Mouse (Mus musculus): ENCODE results near the gene Rbmxl1. TPM values are rescaled to one million over a fixed set of nuclear protein-coding genes. Genes with fewer than 3 reads are reported as not detected.
"Not testable (repeated sequence)": the region's sequence is repeated elsewhere in the genome, so short reads cannot be mapped to it uniquely, and the experiment has no call there.

Rbmxl1 gene
- polyA plus RNA-seq (2014; fragmentation: Nextera tagmentation; extraction: Ambion mirVana) = 190 and 209 TPM in 2 replicates

GRCm38 (mm10) chr8:78508719-78509272 lies at the start of gene Rbmxl1:
Gene Rbmxl1 (minus strand): TSS chr8:78508898.
- Histone ChIP-seq H3K27me3 (ENCODE audit: control insufficient read depth, insufficient read depth, low read length) (no peaks in the 10 kb centered on the region), H3K4me3 (ENCODE audit: low read depth, low read length) (peak within 1 kb of the TSS; percentile 95), H3K36me3 (ENCODE audit: control insufficient read depth, insufficient read depth, low read length) (peaks cover 11% of the 10 kb centered on the region), H3K9ac (replicated peaks; ENCODE audit: low read depth, low read length) (peak within 1 kb of the TSS; percentile 98), H3K9me3 (ENCODE audit: control insufficient read depth, low read length) (no peaks in the 10 kb centered on the region), H3K4me2 (ENCODE audit: low read depth, low read length) (peak within 1 kb of the TSS; percentile 85), H3K27ac (ENCODE audit: low read depth, low read length) (peak within 1 kb of the TSS; percentile 91), H3K4me1 (ENCODE audit: control insufficient read depth, insufficient read depth, low read length) (peaks cover 8% of the 10 kb centered on the region)
- under 1% methylated on average over 65 of the region's 70 CpGs for WGBS
- ATAC-seq (ENCODE audit: low read depth) = peak; percentile 93

- WGBS = 20% methylated on average over 11 of the region's 11 CpGs
- H3K9ac ChIP-seq (replicated peaks; ENCODE audit: low read depth, low read length) = no peak overlapping the region
These were observed 48.2 kb upstream of the Rbmxl1 start for GRCm38 (mm10) chr8:78556773-78557434.

DNA sequence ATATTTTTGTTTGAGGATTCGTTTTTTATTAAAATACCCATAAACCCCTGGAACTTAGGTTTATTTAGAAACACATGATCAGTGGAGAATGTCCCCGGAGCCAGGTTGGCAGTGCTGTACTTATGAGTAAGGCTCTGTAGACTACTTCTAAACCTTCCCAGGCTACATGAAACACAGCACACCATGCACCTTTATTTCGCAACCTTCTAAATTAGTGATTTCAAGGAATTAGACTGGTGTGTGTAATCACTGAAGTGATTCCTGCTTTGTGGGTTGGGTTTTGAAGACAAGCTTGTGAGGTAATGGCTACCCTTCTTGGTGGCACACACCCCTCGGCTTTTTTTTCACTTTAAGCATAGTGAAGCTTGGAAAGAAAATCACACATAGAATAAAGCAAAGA lies 47.1 kb upstream of the Rbmxl1 start:
- peaks cover 8% of the 10 kb centered on the region for H3K4me1 ChIP-seq (ENCODE audit: control insufficient read depth, insufficient read depth, low read length)
- no peaks in the 10 kb centered on the region for H3K27me3 ChIP-seq (ENCODE audit: control insufficient read depth, insufficient read depth, low read length)
- no peak for ATAC-seq (ENCODE audit: low read depth)
- no peaks in the 10 kb centered on the region for H3K36me3 ChIP-seq (ENCODE audit: control insufficient read depth, insufficient read depth, low read length)
- no peak overlapping the region for H3K9ac ChIP-seq (replicated peaks; ENCODE audit: low read depth, low read length)
- no peak overlapping the region for H3K4me3 ChIP-seq (ENCODE audit: low read depth, low read length)
- no peak overlapping the region for H3K27ac ChIP-seq (ENCODE audit: low read depth, low read length)
- no peaks in the 10 kb centered on the region for H3K9me3 ChIP-seq (ENCODE audit: control insufficient read depth, low read length)
- 91% methylated on average over 4 of the region's 4 CpGs for WGBS
- no peak overlapping the region for H3K4me2 ChIP-seq (ENCODE audit: low read depth, low read length)

More at GRCm38 (mm10) chr8:78556773-78557434, 48.2 kb upstream of the Rbmxl1 start:
- peak; percentile 62; the same call in 1 of the 2 replicates for ATAC-seq (ENCODE audit: low read depth)
- H3K4me2 ChIP-seq (ENCODE audit: low read depth, low read length) = no peak overlapping the region
- no peaks in the 10 kb centered on the region for H3K36me3 ChIP-seq (ENCODE audit: control insufficient read depth, insufficient read depth, low read length)
- H3K27ac ChIP-seq (ENCODE audit: low read depth, low read length) = no peak overlapping the region
- H3K9me3 ChIP-seq (ENCODE audit: control insufficient read depth, low read length) = no peaks in the 10 kb centered on the region
- no peak overlapping the region for H3K4me3 ChIP-seq (ENCODE audit: low read depth, low read length)
- peaks cover 8% of the 10 kb centered on the region for H3K4me1 ChIP-seq (ENCODE audit: control insufficient read depth, insufficient read depth, low read length)
- H3K27me3 ChIP-seq (ENCODE audit: control insufficient read depth, insufficient read depth, low read length) = no peaks in the 10 kb centered on the region

GRCm38 (mm10) chr8:78550752-78551134 lies 42.0 kb upstream of the Rbmxl1 start:
- Histone ChIP-seq H3K4me1 (ENCODE audit: control insufficient read depth, insufficient read depth, low read length) (peaks cover 9% of the 10 kb centered on the region), H3K9me3 (ENCODE audit: control insufficient read depth, low read length) (no peaks in the 10 kb centered on the region), H3K27me3 (ENCODE audit: control insufficient read depth, insufficient read depth, low read length) (no peaks in the 10 kb centered on the region), H3K4me2 (ENCODE audit: low read depth, low read length) (no peak overlapping the region), H3K9ac (replicated peaks; ENCODE audit: low read depth, low read length) (no peak overlapping the region), H3K4me3 (ENCODE audit: low read depth, low read length) (no peak overlapping the region), H3K36me3 (ENCODE audit: control insufficient read depth, insufficient read depth, low read length) (no peaks in the 10 kb centered on the region), H3K27ac (ENCODE audit: low read depth, low read length) (no peak overlapping the region)
- WGBS = 26% methylated on average over 2 of the region's 2 CpGs
- no peak for ATAC-seq (ENCODE audit: low read depth)

- Histone ChIP-seq H3K4me3 (ENCODE audit: low read depth, low read length) (no peak overlapping the region), H3K36me3 (ENCODE audit: control insufficient read depth, insufficient read depth, low read length) (no peaks in the 10 kb centered on the region), H3K4me1 (ENCODE audit: control insufficient read depth, insufficient read depth, low read length) (peaks cover 9% of the 10 kb centered on the region), H3K4me2 (ENCODE audit: low read depth, low read length) (no peak overlapping the region), H3K27ac (ENCODE audit: low read depth, low read length) (no peak overlapping the region), H3K27me3 (ENCODE audit: control insufficient read depth, insufficient read depth, low read length) (no peaks in the 10 kb centered on the region), H3K9me3 (ENCODE audit: control insufficient read depth, low read length) (no peaks in the 10 kb centered on the region), H3K9ac (replicated peaks; ENCODE audit: low read depth, low read length) (no peak overlapping the region)
- peak; percentile 36; the same call in 1 of the 2 replicates for ATAC-seq (ENCODE audit: low read depth)
- 33% methylated on average over 10 of the region's 10 CpGs for WGBS
These were observed 41.5 kb upstream of the Rbmxl1 start for GRCm38 (mm10) chr8:78549971-78550751.

GRCm38 (mm10) chr8:78545153-78545817 lies 36.6 kb upstream of the Rbmxl1 start:
- H3K9me3 ChIP-seq (ENCODE audit: control insufficient read depth, low read length) = not testable (repeated sequence)
- 50% methylated on average over 7 of the region's 14 CpGs for WGBS

GRCm38 (mm10) chr8:78544545-78544944 lies 35.8 kb upstream of the Rbmxl1 start:
- Histone ChIP-seq H3K4me2 (ENCODE audit: low read depth, low read length) (no peak overlapping the region), H3K4me1 (ENCODE audit: control insufficient read depth, insufficient read depth, low read length) (no peaks in the 10 kb centered on the region), H3K27me3 (ENCODE audit: control insufficient read depth, insufficient read depth, low read length) (no peaks in the 10 kb centered on the region), H3K9ac (replicated peaks; ENCODE audit: low read depth, low read length) (no peak overlapping the region), H3K27ac (ENCODE audit: low read depth, low read length) (no peak overlapping the region), H3K4me3 (ENCODE audit: low read depth, low read length) (no peak overlapping the region), H3K36me3 (ENCODE audit: control insufficient read depth, insufficient read depth, low read length) (no peaks in the 10 kb centered on the region), H3K9me3 (ENCODE audit: control insufficient read depth, low read length) (no peaks in the 10 kb centered on the region)
- WGBS = 45% methylated on average over 2 of the region's 2 CpGs
- no peak for ATAC-seq (ENCODE audit: low read depth)

More at GRCm38 (mm10) chr8:78545153-78545817, 36.6 kb upstream of the Rbmxl1 start:
- H3K36me3 ChIP-seq (ENCODE audit: control insufficient read depth, insufficient read depth, low read length); H3K4me2 ChIP-seq (ENCODE audit: low read depth, low read length); ATAC-seq (ENCODE audit: low read depth); H3K27me3 ChIP-seq (ENCODE audit: control insufficient read depth, insufficient read depth, low read length); H3K4me1 ChIP-seq (ENCODE audit: control insufficient read depth, insufficient read depth, low read length); H3K9ac ChIP-seq (replicated peaks; ENCODE audit: low read depth, low read length); H3K4me3 ChIP-seq (ENCODE audit: low read depth, low read length); H3K27ac ChIP-seq (ENCODE audit: low read depth, low read length): not testable (repeated sequence)

GRCm38 (mm10) chr8:78543621-78544020 lies 34.9 kb upstream of the Rbmxl1 start:
- H3K4me1 ChIP-seq (ENCODE audit: control insufficient read depth, insufficient read depth, low read length) = no peaks in the 10 kb centered on the region
- no peak overlapping the region for H3K4me3 ChIP-seq (ENCODE audit: low read depth, low read length)
- no peak overlapping the region for H3K4me2 ChIP-seq (ENCODE audit: low read depth, low read length)
- no peaks in the 10 kb centered on the region for H3K9me3 ChIP-seq (ENCODE audit: control insufficient read depth, low read length)
- H3K36me3 ChIP-seq (ENCODE audit: control insufficient read depth, insufficient read depth, low read length) = no peaks in the 10 kb centered on the region
- ATAC-seq (ENCODE audit: low read depth) = no peak
- H3K27ac ChIP-seq (ENCODE audit: low read depth, low read length) = no peak overlapping the region
- no peak overlapping the region for H3K9ac ChIP-seq (replicated peaks; ENCODE audit: low read depth, low read length)
- WGBS = 25% methylated on average over 1 of the region's 1 CpGs
- no peaks in the 10 kb centered on the region for H3K27me3 ChIP-seq (ENCODE audit: control insufficient read depth, insufficient read depth, low read length)
